Mouse (Mus musculus) midbrain, embryonic 11.5 days (tissue): Measurements from ENCODE around the gene Stxbp3. TPM values are rescaled to one million over a fixed set of nuclear protein-coding genes. Genes with fewer than 3 reads are reported as not detected.
"Not testable (repeated sequence)": the region's sequence is repeated elsewhere in the genome, so short reads cannot be mapped to it uniquely, and the experiment has no call there.

Experiments
- ATAC-seq: fragments of 200-750 bp; cut with Nextera tagmentation; 2 replicates; pipeline ENCODE4 v1.8.0; 2017; ENCODE audit warnings: moderate TSS enrichment, moderate library complexity; ENCODE audit not compliant: low FRiP score
- DNase-seq: peaks from one replicate; pipeline ENCODE4 v3.0.0; 2015; ENCODE audit warnings: low spot score; ENCODE audit errors: missing footprints
- H3K27ac ChIP-seq: fragments of 300-500 bp; sonication (generic); 2 replicates; pipeline ENCODE4 v1.5.1; 2014; ENCODE audit warnings: low read depth, low read length
- H3K27me3 ChIP-seq: fragments of 300-500 bp; sonication (generic); 2 replicates; pipeline ENCODE4 v1.6.1; 2014; ENCODE audit warnings: mild to moderate bottlenecking, low read length, moderate library complexity, mixed read lengths; ENCODE audit not compliant: control insufficient read depth, insufficient read depth
- H3K36me3 ChIP-seq: fragments of 300-500 bp; sonication (generic); 2 replicates; pipeline ENCODE4 v1.6.1; 2014; ENCODE audit warnings: mild to moderate bottlenecking, low read length, moderate library complexity, mixed read lengths; ENCODE audit not compliant: control insufficient read depth, insufficient read depth
- H3K4me1 ChIP-seq: fragments of 300-500 bp; sonication (generic); 2 replicates; pipeline ENCODE4 v1.6.1; 2014; ENCODE audit warnings: low read length; ENCODE audit not compliant: control insufficient read depth, insufficient read depth
- H3K4me2 ChIP-seq: fragments of 300-500 bp; sonication (generic); 2 replicates; pipeline ENCODE4 v1.6.1; 2014; ENCODE audit warnings: mild to moderate bottlenecking, moderate library complexity
- H3K4me3 ChIP-seq: fragments of 300-500 bp; sonication (generic); 2 replicates; pipeline ENCODE4 v1.5.1; 2014; ENCODE audit warnings: low read depth, low read length
- H3K9ac ChIP-seq: fragments of 300-500 bp; sonication (generic); 2 replicates; pipeline ENCODE4 v1.6.1; 2014; ENCODE audit warnings: low read length
- H3K9me3 ChIP-seq: fragments of 300-500 bp; sonication (generic); 2 replicates; pipeline ENCODE4 v1.6.1; 2016; ENCODE audit warnings: low read length; ENCODE audit not compliant: control insufficient read depth
- WGBS: fragments of 180-500 bp; shearing (Covaris S2); extraction: QIAGEN DNeasy Blood & Tissue Kit; methylation state at CpG from one replicate; pipeline ENCODE4 v1.1.7; 2014; 5-methylcytosine and 5-hydroxymethylcytosine counted together
- polyA plus RNA-seq: library from polyadenylated mRNA; unstranded; fragments of >200 nt; fragmentation: Nextera tagmentation; extraction: Ambion mirVana; gene quantifications from 2 replicates; pipeline ENCODE4 v1.2.1, GENCODE M21; 2014

Gene Stxbp3
- polyA plus RNA-seq, 1 experiment from 2014 or later: 23.7 TPM

DNA sequence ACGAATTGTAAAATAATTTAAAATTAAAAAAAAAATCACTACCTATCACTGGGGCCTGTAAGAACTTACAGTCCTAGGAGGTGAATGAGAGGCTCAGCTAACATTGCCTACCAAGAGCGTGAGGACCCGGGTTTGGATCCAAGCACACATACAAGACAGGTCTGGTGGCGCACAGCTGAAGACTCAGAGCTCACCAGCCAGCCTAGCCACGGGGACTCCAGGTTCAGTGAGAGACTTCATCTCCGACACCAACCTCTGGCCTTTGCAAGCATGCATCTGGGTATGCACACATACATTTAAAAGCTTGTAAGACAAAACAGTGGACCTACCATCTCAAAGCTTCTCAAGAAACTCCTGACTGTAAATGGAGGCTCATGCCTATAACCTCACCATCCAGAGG, 3.4 kb downstream of the Stxbp3 start:
- Histone ChIP-seq H3K4me3 (no peak overlapping the region), H3K4me1 (peaks cover 9% of the 10 kb centered on the region; the same call in 1 of the 2 replicates), H3K9ac (no peak overlapping the region), H3K27ac (no peak overlapping the region), H3K36me3 (no peaks in the 10 kb centered on the region), H3K9me3 (no peaks in the 10 kb centered on the region), H3K27me3 (no peaks in the 10 kb centered on the region), H3K4me2 (no peak overlapping the region)
- ATAC-seq (no peak), DNase-seq (no peak)
- WGBS: 97% methylated on average over 6 of the region's 6 CpGs

DNA sequence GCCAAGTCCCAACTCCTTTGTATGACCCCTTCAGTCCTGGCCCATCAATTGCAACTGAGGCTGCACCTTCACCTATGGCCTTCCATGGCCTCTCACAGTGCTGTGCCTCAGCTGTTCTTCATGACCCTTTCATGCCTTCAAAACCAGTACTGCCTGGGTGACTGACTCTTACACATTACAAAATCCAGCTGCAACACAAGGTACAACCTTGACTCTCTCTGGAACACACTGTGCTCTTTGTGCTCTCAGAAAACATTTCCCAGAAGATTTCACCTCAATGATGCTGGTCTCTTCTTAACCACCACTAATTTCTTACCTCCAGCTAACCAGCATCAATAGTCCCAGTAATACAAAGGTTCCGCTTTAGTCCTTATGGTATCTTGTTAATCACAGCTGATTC, 6.6 kb downstream of the Stxbp3 start:
- not testable (repeated sequence) for H3K27ac ChIP-seq, H3K4me2 ChIP-seq, H3K4me3 ChIP-seq, H3K36me3 ChIP-seq, H3K9me3 ChIP-seq, H3K9ac ChIP-seq, DNase-seq, ATAC-seq, H3K4me1 ChIP-seq, H3K27me3 ChIP-seq
- 100% methylated on average over 1 of the region's 1 CpGs for WGBS

DNA sequence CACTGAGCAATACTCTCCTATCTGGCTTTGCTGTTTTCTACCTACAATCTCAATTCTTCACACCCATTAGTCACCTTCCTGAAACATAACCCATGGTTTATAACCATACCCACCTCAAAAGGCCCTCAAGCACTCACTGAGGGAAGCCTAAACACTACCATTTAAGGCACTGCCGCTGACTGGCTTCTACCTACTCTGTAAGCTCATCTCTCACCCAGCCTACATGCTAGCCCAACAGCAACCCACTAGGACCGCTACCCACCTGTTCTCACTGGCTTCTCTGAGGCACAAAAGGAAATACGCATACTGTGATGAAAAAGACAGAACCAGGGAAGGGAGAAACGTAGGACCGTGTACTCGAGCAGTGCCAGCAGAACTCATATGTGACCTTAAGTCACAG, 8.6 kb downstream of the Stxbp3 start:
- H3K36me3 ChIP-seq: no peaks in the 10 kb centered on the region
- no peak overlapping the region for H3K27ac ChIP-seq
- H3K4me1 ChIP-seq: no peaks in the 10 kb centered on the region
- H3K9ac ChIP-seq: no peak overlapping the region
- H3K27me3 ChIP-seq: no peaks in the 10 kb centered on the region
- WGBS: 97% methylated on average over 6 of the region's 6 CpGs
- no peak for ATAC-seq
- no peak overlapping the region for H3K4me3 ChIP-seq
- H3K4me2 ChIP-seq: no peak overlapping the region
- DNase-seq: no peak
- no peaks in the 10 kb centered on the region for H3K9me3 ChIP-seq

DNA sequence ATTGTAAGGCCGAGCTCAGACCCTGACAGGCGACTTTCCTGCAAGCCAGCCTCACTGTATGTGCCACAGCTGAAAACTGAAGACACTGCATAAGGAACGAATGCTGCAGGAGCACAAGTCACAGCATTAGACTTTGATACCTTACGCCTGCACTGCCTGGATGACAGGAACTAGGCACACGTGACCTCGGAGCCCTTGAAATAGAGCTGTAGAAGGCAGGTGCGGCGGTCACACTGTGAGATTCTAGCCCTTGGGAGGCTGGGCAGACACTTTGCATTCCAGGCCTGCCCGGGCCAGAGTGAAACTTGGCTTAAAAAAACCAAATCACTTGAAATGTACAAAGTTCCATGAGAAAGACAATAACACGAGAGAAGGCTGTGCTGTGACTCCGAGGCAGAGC, 9.8 kb downstream of the Stxbp3 start:
- H3K9me3 ChIP-seq: no peaks in the 10 kb centered on the region
- DNase-seq (no peak), ATAC-seq (no peak)
- H3K27me3 ChIP-seq: no peaks in the 10 kb centered on the region
- no peak overlapping the region for H3K4me3 ChIP-seq
- WGBS: 89% methylated on average over 11 of the region's 11 CpGs
- H3K4me1 ChIP-seq: no peaks in the 10 kb centered on the region
- no peaks in the 10 kb centered on the region for H3K36me3 ChIP-seq
- H3K9ac ChIP-seq: no peak overlapping the region
- no peak overlapping the region for H3K27ac ChIP-seq
- H3K4me2 ChIP-seq: no peak overlapping the region

DNA sequence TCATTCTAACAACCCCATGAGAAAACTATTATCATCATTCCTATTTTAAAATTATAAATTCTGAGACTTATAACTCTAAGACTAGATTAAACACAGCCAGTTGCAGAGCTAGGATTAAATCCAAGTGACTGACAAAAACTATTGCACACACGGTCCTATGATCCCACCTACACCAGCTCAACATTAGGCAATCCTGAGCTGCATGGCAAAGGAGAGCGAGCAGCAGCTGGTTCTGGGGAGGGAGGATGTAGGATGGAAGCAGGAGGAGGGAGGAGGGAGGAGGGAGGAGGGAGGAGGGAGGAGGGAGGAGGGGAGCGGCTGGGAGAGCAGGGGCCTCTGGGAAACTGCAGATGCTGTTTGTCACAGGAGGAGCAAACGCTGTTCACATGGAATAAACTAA, 24.7 kb downstream of the Stxbp3 start:
- no peak for ATAC-seq
- WGBS: 84% methylated on average over 4 of the region's 4 CpGs
- no peak overlapping the region for H3K4me2 ChIP-seq

DNA sequence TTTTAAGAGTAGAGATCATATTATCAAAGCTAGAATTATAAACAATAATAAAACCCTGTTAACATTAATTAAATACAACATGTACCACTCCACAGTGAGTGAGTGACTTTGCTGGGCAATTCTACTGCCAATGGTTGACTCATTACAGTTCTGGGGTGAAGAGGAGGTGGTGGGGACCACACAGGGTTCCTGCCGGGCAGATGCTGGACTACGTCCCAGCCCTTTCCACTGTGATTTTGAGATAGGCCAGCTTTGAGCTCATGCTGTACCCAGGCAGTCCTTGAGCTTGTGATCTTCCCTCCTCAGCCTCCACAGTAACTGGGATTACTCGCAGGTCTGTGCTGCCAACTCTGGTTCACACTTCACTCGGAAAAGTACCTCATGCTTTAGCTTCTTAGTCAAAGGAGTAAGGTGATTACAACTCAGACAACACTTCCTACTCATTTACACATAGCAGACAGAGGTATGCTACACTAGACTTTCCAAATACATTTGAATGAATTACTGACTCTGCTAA, 29.5 kb downstream of the Stxbp3 start:
- H3K27ac ChIP-seq: no peak overlapping the region
- H3K4me1 ChIP-seq: no peaks in the 10 kb centered on the region
- no peak overlapping the region for H3K9ac ChIP-seq
- no peak for ATAC-seq
- WGBS: 88% methylated on average over 4 of the region's 4 CpGs
- no peak overlapping the region for H3K4me3 ChIP-seq
- H3K9me3 ChIP-seq: no peaks in the 10 kb centered on the region
- no peak overlapping the region for H3K4me2 ChIP-seq
- DNase-seq: no peak
- no peaks in the 10 kb centered on the region; the same call in 1 of the 2 replicates for H3K36me3 ChIP-seq
- H3K27me3 ChIP-seq: no peaks in the 10 kb centered on the region

More for the DNA sequence above, 24.7 kb downstream of the Stxbp3 start:
- H3K27ac ChIP-seq: no peak overlapping the region
- H3K36me3 ChIP-seq: no peaks in the 10 kb centered on the region; the same call in 1 of the 2 replicates
- H3K9me3 ChIP-seq: no peaks in the 10 kb centered on the region
- no peak for DNase-seq
- H3K9ac ChIP-seq: no peak overlapping the region
- no peaks in the 10 kb centered on the region for H3K27me3 ChIP-seq
- no peaks in the 10 kb centered on the region for H3K4me1 ChIP-seq
- H3K4me3 ChIP-seq: no peak overlapping the region

DNA sequence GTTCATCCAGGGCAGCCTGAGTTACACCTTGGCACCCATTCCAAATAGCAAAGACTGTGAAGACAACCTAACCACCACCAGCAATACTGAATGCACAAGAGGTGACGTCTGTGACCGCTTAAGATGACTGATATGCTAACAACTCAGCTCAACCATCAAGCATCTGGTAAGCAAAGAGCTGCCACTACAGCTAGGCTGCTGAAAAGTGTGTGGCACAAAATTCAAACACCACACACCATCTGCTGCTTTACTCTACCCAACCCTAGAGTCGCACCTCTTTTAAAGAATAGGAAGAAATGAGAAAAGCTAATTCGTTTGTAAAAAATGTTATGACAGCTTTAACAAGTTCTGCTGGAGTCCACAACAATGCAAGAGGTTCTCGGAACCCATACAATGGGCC, 34.7 kb downstream of the Stxbp3 start:
- no peaks in the 10 kb centered on the region; the same call in 1 of the 2 replicates for H3K36me3 ChIP-seq
- no peak overlapping the region for H3K4me3 ChIP-seq
- ATAC-seq: no peak
- no peaks in the 10 kb centered on the region for H3K9me3 ChIP-seq
- H3K27me3 ChIP-seq: no peaks in the 10 kb centered on the region
- H3K4me2 ChIP-seq: no peak overlapping the region
- WGBS: 83% methylated on average over 5 of the region's 5 CpGs
- no peak overlapping the region for H3K9ac ChIP-seq
- DNase-seq: no peak
- no peak overlapping the region for H3K27ac ChIP-seq
- no peaks in the 10 kb centered on the region for H3K4me1 ChIP-seq

DNA sequence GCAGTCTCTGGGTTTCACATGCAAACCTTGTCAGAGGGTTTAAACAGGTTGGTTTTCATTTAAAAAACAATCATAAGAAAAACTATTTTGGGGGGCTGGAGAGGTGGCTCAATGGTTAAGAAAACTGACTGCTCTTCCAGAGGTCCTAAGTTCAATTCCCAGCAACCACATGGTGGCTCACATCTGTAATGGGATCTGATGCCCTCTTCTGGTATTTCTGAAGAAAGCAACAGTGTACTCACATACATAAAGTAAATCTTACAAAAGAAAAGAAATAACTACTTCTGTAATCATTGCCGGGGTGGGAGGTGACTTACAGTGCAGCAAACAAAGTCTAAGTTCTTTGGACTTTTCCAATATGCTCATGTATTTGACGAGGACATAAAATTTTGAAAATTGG, 42.0 kb downstream of the Stxbp3 start:
- no peak overlapping the region for H3K4me2 ChIP-seq
- WGBS: 88% methylated on average over 2 of the region's 2 CpGs
- ATAC-seq: no peak
- no peak overlapping the region for H3K27ac ChIP-seq
- no peaks in the 10 kb centered on the region for H3K4me1 ChIP-seq
- H3K27me3 ChIP-seq: no peaks in the 10 kb centered on the region
- H3K9ac ChIP-seq: no peak overlapping the region
- no peak overlapping the region for H3K4me3 ChIP-seq
- H3K9me3 ChIP-seq: no peaks in the 10 kb centered on the region
- DNase-seq: no peak
- H3K36me3 ChIP-seq: no peaks in the 10 kb centered on the region; the same call in 1 of the 2 replicates

DNA sequence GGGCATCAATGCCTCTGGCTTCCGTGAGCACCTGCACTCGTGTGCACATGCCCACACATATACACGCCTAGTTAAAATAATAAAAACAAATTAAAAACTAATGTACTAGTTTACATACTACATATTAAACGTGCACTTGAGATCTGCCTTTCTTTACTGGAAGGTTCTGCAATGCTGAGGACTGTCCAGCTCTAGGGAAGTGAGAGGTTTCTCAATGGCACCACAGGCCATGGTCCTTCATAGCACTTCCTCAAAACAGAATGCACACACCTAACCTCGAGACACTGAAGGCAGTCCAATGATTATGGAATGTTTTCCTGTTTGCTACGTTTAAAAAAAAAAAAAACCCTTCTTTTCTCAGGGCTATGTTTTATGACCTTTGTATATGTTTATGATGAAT, 42.6 kb downstream of the Stxbp3 start:
- Histone ChIP-seq H3K4me1 (no peaks in the 10 kb centered on the region), H3K4me3 (no peak overlapping the region), H3K4me2 (no peak overlapping the region), H3K36me3 (no peaks in the 10 kb centered on the region; the same call in 1 of the 2 replicates), H3K27ac (no peak overlapping the region), H3K9me3 (no peaks in the 10 kb centered on the region), H3K9ac (no peak overlapping the region), H3K27me3 (no peaks in the 10 kb centered on the region)
- 90% methylated on average over 6 of the region's 6 CpGs for WGBS
- ATAC-seq (no peak), DNase-seq (no peak)
